Mouse (Mus musculus): Measurements from ENCODE around the gene Zranb1. TPM values are rescaled to one million over a fixed set of nuclear protein-coding genes. Genes with fewer than 3 reads are reported as not detected.

The Zranb1 gene
- 22.4 and 24.2 TPM in 2 replicates for polyA plus RNA-seq (2012; rRNA removed)

- peak; percentile 98 for DNase-seq (ENCODE audit: low spot score)
These were observed at the start of gene Zranb1 for GRCm38 (mm10) chr7:132930850-132931559. Gene Zranb1, plus strand, starts transcription at chr7:132931142.

- no peak for DNase-seq (ENCODE audit: low spot score)
These were observed 48.6 kb upstream of the Zranb1 start for GRCm38 (mm10) chr7:132882343-132882742.

GRCm38 (mm10) chr7:132884031-132884430, 46.9 kb upstream of the Zranb1 start:
- DNase-seq (ENCODE audit: low spot score), result no peak

GRCm38 (mm10) chr7:132887019-132887804, 43.7 kb upstream of the Zranb1 start:
- DNase-seq (ENCODE audit: low spot score), result no peak

GRCm38 (mm10) chr7:132888052-132888451, 42.9 kb upstream of the Zranb1 start:
- DNase-seq (ENCODE audit: low spot score), result no peak

- DNase-seq (ENCODE audit: low spot score), result no peak
These were observed 42.3 kb upstream of the Zranb1 start for GRCm38 (mm10) chr7:132888518-132889249.

- no peak for DNase-seq (ENCODE audit: low spot score)
These were observed 41.3 kb upstream of the Zranb1 start for GRCm38 (mm10) chr7:132889691-132890090.

GRCm38 (mm10) chr7:132890201-132890600, 40.7 kb upstream of the Zranb1 start:
- no peak for DNase-seq (ENCODE audit: low spot score)

GRCm38 (mm10) chr7:132891561-132892310, 39.2 kb upstream of the Zranb1 start:
- no peak for DNase-seq (ENCODE audit: low spot score)

- DNase-seq (ENCODE audit: low spot score), result no peak
These were observed 38.7 kb upstream of the Zranb1 start for GRCm38 (mm10) chr7:132892311-132892661.

- DNase-seq (ENCODE audit: low spot score), result no peak
These were observed 38.1 kb upstream of the Zranb1 start for GRCm38 (mm10) chr7:132892806-132893205.

- DNase-seq (ENCODE audit: low spot score), result no peak
These were observed 37.6 kb upstream of the Zranb1 start for GRCm38 (mm10) chr7:132893336-132893735.

GRCm38 (mm10) chr7:132894841-132895555, 35.9 kb upstream of the Zranb1 start:
- DNase-seq (ENCODE audit: low spot score), result no peak

GRCm38 (mm10) chr7:132896206-132896815, 34.6 kb upstream of the Zranb1 start:
- DNase-seq (ENCODE audit: low spot score), result no peak

- DNase-seq (ENCODE audit: low spot score), result no peak
These were observed 33.7 kb upstream of the Zranb1 start for GRCm38 (mm10) chr7:132897258-132897657.

GRCm38 (mm10) chr7:132898234-132898633, 32.7 kb upstream of the Zranb1 start:
- DNase-seq (ENCODE audit: low spot score), result no peak

GRCm38 (mm10) chr7:132900826-132901531, 30.0 kb upstream of the Zranb1 start:
- DNase-seq (ENCODE audit: low spot score), result no peak

GRCm38 (mm10) chr7:132903796-132904195, 27.1 kb upstream of the Zranb1 start:
- no peak for DNase-seq (ENCODE audit: low spot score)

GRCm38 (mm10) chr7:132921971-132922370, 9.0 kb upstream of the Zranb1 start:
- no peak for DNase-seq (ENCODE audit: low spot score)

GRCm38 (mm10) chr7:132925227-132925626, 5.7 kb upstream of the Zranb1 start:
- no peak for DNase-seq (ENCODE audit: low spot score)

All from urinary bladder, adult 2 months (tissue).